Mouse (Mus musculus): ENCODE measurements around the gene Tent4a.

Gene Tent4a

GRCm38 (mm10) chr13:69517445-69517844 lies 17.0 kb downstream of the Tent4a start:
- DNase-seq, result peak; percentile 42

- DNase-seq, result no peak
These were observed 19.3 kb downstream of the Tent4a start for GRCm38 (mm10) chr13:69515091-69515490.

- DNase-seq, result no peak
These were observed 24.8 kb downstream of the Tent4a start for GRCm38 (mm10) chr13:69509391-69510244.

GRCm38 (mm10) chr13:69507666-69508065 lies 26.8 kb downstream of the Tent4a start:
- DNase-seq, result no peak

GRCm38 (mm10) chr13:69506341-69507086 lies 27.9 kb downstream of the Tent4a start:
- DNase-seq, result no peak

GRCm38 (mm10) chr13:69502863-69503262 lies 31.6 kb downstream of the Tent4a start:
- DNase-seq, result peak; percentile 16

GRCm38 (mm10) chr13:69502157-69502750 lies 32.2 kb downstream of the Tent4a start:
- no peak for DNase-seq

GRCm38 (mm10) chr13:69498276-69498675 lies 36.1 kb downstream of the Tent4a start:
- DNase-seq, result no peak

- peak; percentile 40 for DNase-seq
These were observed 41.4 kb downstream of the Tent4a start for GRCm38 (mm10) chr13:69492876-69493463.

GRCm38 (mm10) chr13:69489777-69490176 lies 44.6 kb downstream of the Tent4a start:
- no peak for DNase-seq

- no peak for DNase-seq
These were observed 45.7 kb downstream of the Tent4a start for GRCm38 (mm10) chr13:69488565-69489255.

- peak; percentile 33 for DNase-seq
These were observed 46.7 kb downstream of the Tent4a start for GRCm38 (mm10) chr13:69487611-69488275.

- DNase-seq, result no peak
These were observed 47.3 kb downstream of the Tent4a start for GRCm38 (mm10) chr13:69487108-69487507.

- no peak for DNase-seq
These were observed 48.6 kb downstream of the Tent4a start for GRCm38 (mm10) chr13:69485833-69486232.

- DNase-seq, result peak; percentile 19
These were observed 49.1 kb downstream of the Tent4a start for GRCm38 (mm10) chr13:69485326-69485725.

GRCm38 (mm10) chr13:69482751-69483150 lies 51.7 kb downstream of the Tent4a start:
- DNase-seq, result no peak

GRCm38 (mm10) chr13:69481634-69482505 lies 52.5 kb downstream of the Tent4a start:
- peak; percentile 80 for DNase-seq

- peak; percentile 39 for DNase-seq
These were observed 53.4 kb downstream of the Tent4a start for GRCm38 (mm10) chr13:69481026-69481425.

- DNase-seq, result no peak
These were observed 54.5 kb downstream of the Tent4a start for GRCm38 (mm10) chr13:69479906-69480305.

- DNase-seq, result no peak
These were observed 55.7 kb downstream of the Tent4a start for GRCm38 (mm10) chr13:69478703-69479102.
